Mouse (Mus musculus): ENCODE data around the gene Zdhhc23. TPM values are rescaled to one million over a fixed set of nuclear protein-coding genes. Genes with fewer than 3 reads are reported as not detected.

The Zdhhc23 gene
- total RNA-seq, 2 experiments from 2014 or later = 30.6 to 33.7 TPM

DNA sequence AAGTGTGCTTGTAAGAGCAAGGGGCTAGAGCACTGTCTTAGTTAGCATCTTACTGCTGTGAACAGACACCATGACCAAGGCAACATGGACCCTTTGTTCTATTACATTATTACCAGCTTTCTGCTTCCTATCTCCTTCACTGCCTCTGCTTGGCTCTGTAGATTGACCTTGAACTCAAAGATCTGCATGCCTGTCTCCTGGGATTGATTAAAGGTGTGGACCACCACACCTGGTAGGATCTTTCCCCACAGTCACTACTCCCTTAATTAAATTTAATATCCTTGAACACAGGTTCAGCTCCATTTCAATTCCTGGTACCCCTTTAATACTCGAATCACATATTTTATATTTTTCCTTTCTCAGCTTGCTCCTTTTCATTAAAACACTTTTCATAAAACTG, 53.7 kb downstream of the Zdhhc23 start:
- DNase-seq (ENCODE audit: extremely low spot score in 1 of 2, low spot score in 2 of 2) = no peak
- intact Hi-C loops (cut with DNase I) = no loop called here

DNA sequence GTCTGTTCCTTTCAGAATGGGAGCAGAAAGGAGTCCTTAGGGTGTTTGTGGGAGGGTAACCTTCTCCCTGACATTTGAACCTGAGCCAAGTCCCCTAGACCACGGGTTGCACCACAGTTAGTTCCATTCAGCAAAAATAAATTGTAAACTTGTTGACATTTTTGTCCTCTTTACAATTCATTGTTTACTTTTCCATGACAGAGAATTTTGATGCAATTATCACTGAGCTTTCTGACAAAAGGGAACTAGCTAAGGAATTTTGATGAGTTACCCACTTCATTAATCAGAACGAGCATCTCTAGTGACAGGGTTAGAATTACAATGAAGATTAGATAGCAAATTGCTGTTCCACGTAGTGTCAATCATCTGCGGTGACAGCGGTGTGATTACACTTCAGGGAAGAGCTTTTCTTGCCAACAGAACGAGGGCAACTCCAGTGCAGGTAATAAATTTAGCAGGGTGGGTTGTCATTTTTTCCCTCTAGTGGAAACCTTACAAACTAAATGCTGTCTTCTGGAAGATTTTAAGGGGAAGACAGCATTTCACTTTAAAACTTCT, 54.5 kb downstream of the Zdhhc23 start:
- intact Hi-C loops (cut with DNase I) = no loop called here
- DNase-seq (ENCODE audit: extremely low spot score in 1 of 2, low spot score in 2 of 2) = no peak

DNA sequence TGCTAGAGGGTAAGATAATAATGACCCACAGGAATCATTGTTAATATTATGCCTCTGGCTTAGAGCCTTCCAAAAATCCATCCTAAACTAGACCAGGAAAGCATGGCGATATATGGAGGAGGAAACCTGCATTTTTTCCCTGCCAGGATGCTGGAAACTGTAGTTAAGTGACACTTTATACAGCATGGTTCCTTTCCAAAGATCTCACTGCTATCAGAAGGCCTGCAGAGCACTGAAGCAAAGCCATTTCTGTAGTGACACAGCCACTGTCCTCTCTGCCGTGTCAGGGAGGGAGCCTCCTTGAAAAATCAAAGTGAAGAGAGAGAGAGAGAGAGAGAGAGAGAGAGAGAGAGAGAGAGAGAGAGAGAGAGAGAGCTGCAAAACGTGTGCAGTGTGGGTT, 57.0 kb downstream of the Zdhhc23 start:
- intact Hi-C loops (cut with DNase I) = no loop called here
- DNase-seq (ENCODE audit: extremely low spot score in 1 of 2, low spot score in 2 of 2) = no peak

DNA sequence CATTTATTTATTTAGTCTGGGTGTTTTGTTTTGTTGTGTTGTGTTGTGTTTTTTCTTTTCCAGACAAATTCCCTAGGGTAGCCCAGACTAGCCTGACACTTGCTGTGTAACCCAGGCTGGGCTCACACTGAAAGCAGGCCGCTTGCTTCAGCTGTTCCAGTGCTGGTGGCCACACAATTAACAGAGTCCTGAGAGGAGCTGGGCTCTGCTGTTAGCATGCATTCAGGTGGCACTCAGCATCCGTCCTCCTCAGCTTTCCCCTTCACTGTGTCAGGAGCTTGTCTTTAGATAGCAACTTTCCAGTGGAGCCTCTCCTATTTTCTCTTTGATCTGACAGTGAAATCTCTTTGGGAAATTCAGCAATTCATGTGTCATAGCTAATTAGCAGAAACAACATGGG, 57.6 kb downstream of the Zdhhc23 start:
- intact Hi-C loops (cut with DNase I) = no loop called here
- no peak for DNase-seq (ENCODE audit: extremely low spot score in 1 of 2, low spot score in 2 of 2)

- intact Hi-C loops (cut with DNase I) = no loop called here
- no peak for DNase-seq (ENCODE audit: extremely low spot score in 1 of 2, low spot score in 2 of 2)
These were observed 60.7 kb downstream of the Zdhhc23 start for GRCm38 (mm10) chr16:43918867-43919266.

Small RNAs within 50 kb of the gene (microRNA-seq; reads per million reads assigned to microRNA genes)
- not detected for gene Mir3470b

Other genes with a start within 250 kb of the Zdhhc23 start
- gene Drd3, start 225.8 kb downstream of the Zdhhc23 start, total RNA-seq (2021) = under 1 TPM; 0.67 to 0.75 TPM
- 1 to 10 TPM; 2.3 to 2.5 TPM for gene Ccdc191, start 90.0 kb downstream of the Zdhhc23 start, total RNA-seq (2021)
- 10 to 100 TPM; 24.9 to 29.2 TPM for gene Qtrt2, start 53.0 kb downstream of the Zdhhc23 start, total RNA-seq (2021)
- gene Gramd1c, start 83.6 kb upstream of the Zdhhc23 start, total RNA-seq (2021) = 1 to 10 TPM; 2.2 to 2.9 TPM
- gene Atp6v1a, start 159.9 kb upstream of the Zdhhc23 start, total RNA-seq (2021) = 100 to 1,000 TPM; 413 to 416 TPM
- gene Naa50, start 160.0 kb upstream of the Zdhhc23 start, total RNA-seq (2021) = 10 to 100 TPM; 53.9 to 55.2 TPM
- gene Usf3, start 193.5 kb upstream of the Zdhhc23 start, total RNA-seq (2021) = 10 to 100 TPM; 32.6 to 33.5 TPM